Mouse (Mus musculus): ENCODE data around the gene Ccdc122. TPM values are rescaled to one million over a fixed set of nuclear protein-coding genes. Genes with fewer than 3 reads are reported as not detected.
"Not testable (repeated sequence)": the region's sequence is repeated elsewhere in the genome, so short reads cannot be mapped to it uniquely, and the experiment has no call there.

Gene Ccdc122
- total RNA-seq (2017): 3.9 to 7.9 TPM (median 5.3 TPM) in 3 replicates

- ATAC-seq (replicated peaks; ENCODE audit: insufficient number of reproducible peaks, low FRiP score, low TSS enrichment, poor library complexity, severe bottlenecking): peak; percentile 56
Observed at GRCm38 (mm10) chr14:77036226-77037046, at the start of gene Ccdc122, which contains the start of gene Lacc1. Gene Ccdc122, plus strand, starts transcription at chr14:77036772. Gene Lacc1, minus strand, starts transcription at chr14:77036904.

- ATAC-seq (replicated peaks; ENCODE audit: insufficient number of reproducible peaks, low FRiP score, low TSS enrichment, poor library complexity, severe bottlenecking): not testable (repeated sequence)
Observed at GRCm38 (mm10) chr14:76990351-76990750, 46.2 kb upstream of the Ccdc122 start.

GRCm38 (mm10) chr14:77004740-77005139 lies 31.8 kb upstream of the Ccdc122 start:
- no peak for ATAC-seq (replicated peaks; ENCODE audit: insufficient number of reproducible peaks, low FRiP score, low TSS enrichment, poor library complexity, severe bottlenecking)

- ATAC-seq (replicated peaks; ENCODE audit: insufficient number of reproducible peaks, low FRiP score, low TSS enrichment, poor library complexity, severe bottlenecking): no peak
Observed at GRCm38 (mm10) chr14:77005566-77005965, 31.0 kb upstream of the Ccdc122 start.

GRCm38 (mm10) chr14:77008238-77008637 lies 28.3 kb upstream of the Ccdc122 start:
- no peak for ATAC-seq (replicated peaks; ENCODE audit: insufficient number of reproducible peaks, low FRiP score, low TSS enrichment, poor library complexity, severe bottlenecking)

- ATAC-seq (replicated peaks; ENCODE audit: insufficient number of reproducible peaks, low FRiP score, low TSS enrichment, poor library complexity, severe bottlenecking): peak; percentile 71
Observed at GRCm38 (mm10) chr14:77011804-77012203, 24.8 kb upstream of the Ccdc122 start.

GRCm38 (mm10) chr14:77016783-77017182 lies 19.8 kb upstream of the Ccdc122 start:
- not testable (repeated sequence) for ATAC-seq (replicated peaks; ENCODE audit: insufficient number of reproducible peaks, low FRiP score, low TSS enrichment, poor library complexity, severe bottlenecking)

- ATAC-seq (replicated peaks; ENCODE audit: insufficient number of reproducible peaks, low FRiP score, low TSS enrichment, poor library complexity, severe bottlenecking): no peak
Observed at GRCm38 (mm10) chr14:77017211-77017610, 19.4 kb upstream of the Ccdc122 start.

GRCm38 (mm10) chr14:77024499-77024898 lies 12.1 kb upstream of the Ccdc122 start:
- ATAC-seq (replicated peaks; ENCODE audit: insufficient number of reproducible peaks, low FRiP score, low TSS enrichment, poor library complexity, severe bottlenecking): no peak

- ATAC-seq (replicated peaks; ENCODE audit: insufficient number of reproducible peaks, low FRiP score, low TSS enrichment, poor library complexity, severe bottlenecking): no peak
Observed at GRCm38 (mm10) chr14:77029319-77030054, 7.1 kb upstream of the Ccdc122 start.

- no peak for ATAC-seq (replicated peaks; ENCODE audit: insufficient number of reproducible peaks, low FRiP score, low TSS enrichment, poor library complexity, severe bottlenecking)
Observed at GRCm38 (mm10) chr14:77030808-77031207, 5.8 kb upstream of the Ccdc122 start.

- no peak for ATAC-seq (replicated peaks; ENCODE audit: insufficient number of reproducible peaks, low FRiP score, low TSS enrichment, poor library complexity, severe bottlenecking)
Observed at GRCm38 (mm10) chr14:77032433-77032832, 4.1 kb upstream of the Ccdc122 start.

GRCm38 (mm10) chr14:77033391-77033790 lies 3.2 kb upstream of the Ccdc122 start:
- no peak for ATAC-seq (replicated peaks; ENCODE audit: insufficient number of reproducible peaks, low FRiP score, low TSS enrichment, poor library complexity, severe bottlenecking)

GRCm38 (mm10) chr14:77034175-77034915 lies 2.2 kb upstream of the Ccdc122 start:
- peak; percentile 67 for ATAC-seq (replicated peaks; ENCODE audit: insufficient number of reproducible peaks, low FRiP score, low TSS enrichment, poor library complexity, severe bottlenecking)

GRCm38 (mm10) chr14:77034970-77035369 lies 1.6 kb upstream of the Ccdc122 start:
- no peak for ATAC-seq (replicated peaks; ENCODE audit: insufficient number of reproducible peaks, low FRiP score, low TSS enrichment, poor library complexity, severe bottlenecking)

GRCm38 (mm10) chr14:77037330-77037729 lies 758 bp downstream of the Ccdc122 start:
- ATAC-seq (replicated peaks; ENCODE audit: insufficient number of reproducible peaks, low FRiP score, low TSS enrichment, poor library complexity, severe bottlenecking): no peak

GRCm38 (mm10) chr14:77037832-77038425 lies 1.4 kb downstream of the Ccdc122 start:
- ATAC-seq (replicated peaks; ENCODE audit: insufficient number of reproducible peaks, low FRiP score, low TSS enrichment, poor library complexity, severe bottlenecking): 0 out of 2 replicates have a peak, but pooled peaks have one; percentile 37

- ATAC-seq (replicated peaks; ENCODE audit: insufficient number of reproducible peaks, low FRiP score, low TSS enrichment, poor library complexity, severe bottlenecking): no peak
Observed at GRCm38 (mm10) chr14:77053288-77053687, 16.7 kb downstream of the Ccdc122 start.

GRCm38 (mm10) chr14:77069361-77069760 lies 32.8 kb downstream of the Ccdc122 start:
- ATAC-seq (replicated peaks; ENCODE audit: insufficient number of reproducible peaks, low FRiP score, low TSS enrichment, poor library complexity, severe bottlenecking): no peak

Data from monocyte, adult 5-6 weeks (primary cell).